Mouse (Mus musculus): ENCODE data around the gene Zcchc13. TPM values are rescaled to one million over a fixed set of nuclear protein-coding genes. Genes with fewer than 3 reads are reported as not detected.

The Zcchc13 gene
- polyA plus RNA-seq (2017; shearing (Covaris generic)) = not detected

DNA sequence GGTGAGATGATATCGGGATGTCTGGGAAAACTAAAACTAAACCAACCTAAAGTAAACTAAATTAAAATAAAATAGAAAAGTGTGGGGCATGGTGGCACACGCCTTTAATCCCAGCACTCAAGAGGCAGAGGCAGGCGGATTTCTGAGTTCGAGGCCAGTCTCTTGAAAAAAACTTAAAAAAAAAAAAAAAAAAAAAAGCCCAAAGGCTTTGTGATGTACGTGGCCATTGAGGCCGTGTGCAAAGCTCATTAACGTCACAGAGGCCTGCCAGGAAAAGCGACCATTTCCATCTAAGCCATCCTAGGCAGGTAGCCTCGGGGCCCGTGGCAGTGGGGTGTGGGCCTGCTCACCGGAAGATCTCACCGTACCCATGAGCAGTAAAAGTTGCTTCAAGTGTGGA lies at the start of gene Zcchc13:
TSS of gene Zcchc13 (plus strand) at position 284 of the 400 bp plus-strand sequence.
- ATAC-seq = no peak

DNA sequence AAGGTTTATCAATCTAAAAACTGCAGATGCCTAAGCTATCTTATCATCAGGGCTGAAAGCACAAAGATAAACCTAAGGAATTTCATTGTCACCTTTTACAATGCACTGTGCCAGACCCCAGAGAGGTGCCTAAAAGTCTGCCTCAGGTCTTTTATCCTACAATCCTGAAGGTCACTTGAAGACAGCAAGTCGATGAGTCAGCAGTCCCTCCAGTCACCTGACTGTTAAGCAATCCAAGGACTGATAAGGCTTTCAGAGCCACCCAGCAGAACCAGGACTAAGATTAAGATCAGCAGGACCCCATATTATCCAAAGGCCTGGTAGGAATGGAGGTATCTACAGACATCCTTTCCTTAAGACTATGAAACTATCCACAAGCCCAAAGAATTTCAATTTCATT lies 46.1 kb upstream of the Zcchc13 start:
- ATAC-seq = no peak

DNA sequence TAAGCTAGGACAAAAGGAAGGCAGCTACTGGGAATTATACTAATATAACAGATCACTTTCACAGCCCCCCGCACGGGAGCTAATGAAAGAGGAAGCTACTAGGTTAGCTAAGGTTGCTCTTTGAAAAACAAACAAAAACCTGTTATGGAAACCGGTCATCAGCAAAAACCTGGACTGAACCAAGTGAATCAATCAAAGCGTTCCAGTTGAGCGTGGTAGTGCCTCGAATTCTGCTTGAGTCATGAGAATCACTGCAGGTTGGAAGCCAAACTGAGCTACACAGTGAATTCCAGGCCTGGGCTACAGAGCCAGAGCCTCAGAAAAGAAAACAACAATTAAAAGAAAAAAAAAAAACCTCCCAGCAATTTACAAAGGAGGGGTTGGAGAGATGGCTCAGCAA lies 38.3 kb upstream of the Zcchc13 start:
- no peak for ATAC-seq

DNA sequence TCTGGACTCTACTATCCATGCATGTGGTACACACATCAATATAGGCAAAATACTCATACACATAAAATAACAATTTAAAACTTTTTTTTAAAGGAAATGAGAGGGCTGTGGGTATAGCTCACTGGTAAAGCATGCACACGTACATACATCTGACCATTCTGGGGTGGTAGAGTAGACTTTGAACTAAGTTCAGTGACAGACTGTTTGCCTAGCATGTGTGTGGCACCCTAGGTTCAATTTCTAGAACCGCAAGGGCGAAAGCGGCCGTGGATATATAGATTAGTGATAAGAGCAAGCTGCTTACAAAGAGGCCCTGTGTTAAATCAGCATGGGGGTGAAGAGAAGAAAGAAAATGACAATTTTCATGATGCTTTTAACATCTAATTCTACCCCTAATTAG lies 27.8 kb upstream of the Zcchc13 start:
- no peak for ATAC-seq

DNA sequence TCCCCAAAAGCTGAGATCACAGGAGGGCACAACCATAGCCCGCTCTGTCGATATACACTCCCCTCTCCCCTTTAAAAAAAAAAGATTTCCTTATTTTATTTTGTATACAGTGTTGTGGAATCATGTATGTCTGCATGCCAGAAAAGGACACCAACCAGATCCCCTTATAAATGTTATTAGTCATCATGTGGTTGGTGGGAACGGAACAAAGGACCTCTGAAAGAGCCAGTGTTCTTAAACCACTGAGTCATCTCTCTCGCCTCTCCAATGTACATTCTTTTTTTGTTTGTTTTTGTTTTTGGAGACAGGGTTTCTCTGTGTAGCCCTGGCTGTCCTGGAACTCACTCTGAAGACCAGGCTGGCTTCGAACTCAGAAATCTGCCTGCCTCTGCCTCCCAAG lies 26.2 kb upstream of the Zcchc13 start:
- no peak for ATAC-seq

DNA sequence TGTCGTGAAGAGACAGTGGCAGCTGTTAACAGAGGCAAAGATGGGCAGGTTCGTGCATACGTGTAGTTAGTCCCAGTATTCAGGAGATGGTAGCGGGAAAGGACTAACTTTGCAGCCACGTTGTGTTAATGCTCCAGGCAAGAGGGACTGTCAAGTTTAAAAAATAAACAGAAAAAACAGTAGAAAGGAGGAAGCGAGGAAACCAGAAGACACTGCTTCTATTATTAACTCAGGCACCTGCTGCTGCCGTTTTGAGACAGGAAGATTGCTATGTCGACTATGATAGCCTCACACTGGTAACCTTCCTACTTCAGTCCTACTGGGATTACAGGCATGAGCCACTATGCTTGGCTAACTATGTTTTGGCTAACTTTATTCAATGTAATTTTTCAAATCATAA lies 24.9 kb upstream of the Zcchc13 start:
- ATAC-seq = no peak

DNA sequence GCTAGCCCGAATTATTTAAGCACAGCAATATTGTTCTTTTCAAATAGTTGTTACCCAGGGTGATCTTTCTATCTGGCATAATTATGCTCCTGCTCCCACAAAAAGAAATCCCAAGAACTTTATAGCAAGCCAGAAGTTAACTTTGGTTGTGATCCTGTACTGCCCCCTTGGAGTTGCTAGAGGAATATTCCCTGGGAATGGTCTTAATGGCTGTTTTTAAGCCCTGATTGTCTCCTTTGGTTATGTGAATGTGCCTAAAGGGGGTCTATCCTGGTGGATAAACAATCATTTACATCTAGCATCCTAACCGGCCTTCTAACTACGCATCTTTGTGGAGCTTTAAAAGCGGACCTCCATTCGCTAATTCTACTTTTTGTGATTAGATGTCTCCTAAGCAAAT lies 20.0 kb upstream of the Zcchc13 start:
- no peak for ATAC-seq

DNA sequence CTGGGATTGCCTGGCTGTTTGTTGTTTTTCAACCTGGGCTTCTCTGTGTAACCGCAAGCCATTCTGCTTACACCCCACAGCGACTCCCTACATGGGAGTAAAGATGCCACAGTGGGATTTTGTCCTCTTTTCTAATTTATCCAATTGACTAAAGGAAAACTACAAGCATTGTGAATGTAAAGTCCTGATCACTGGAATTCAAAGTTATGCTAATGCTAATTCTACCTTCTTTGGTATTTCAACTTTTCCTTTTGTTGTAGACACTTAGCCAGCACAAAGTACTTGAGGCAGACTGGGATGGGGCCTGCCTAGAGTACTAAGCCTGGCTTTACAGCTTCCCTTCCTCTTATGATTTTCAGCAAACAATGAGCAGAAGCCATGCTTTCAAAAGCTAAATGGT lies 18.9 kb upstream of the Zcchc13 start:
- no peak for ATAC-seq

DNA sequence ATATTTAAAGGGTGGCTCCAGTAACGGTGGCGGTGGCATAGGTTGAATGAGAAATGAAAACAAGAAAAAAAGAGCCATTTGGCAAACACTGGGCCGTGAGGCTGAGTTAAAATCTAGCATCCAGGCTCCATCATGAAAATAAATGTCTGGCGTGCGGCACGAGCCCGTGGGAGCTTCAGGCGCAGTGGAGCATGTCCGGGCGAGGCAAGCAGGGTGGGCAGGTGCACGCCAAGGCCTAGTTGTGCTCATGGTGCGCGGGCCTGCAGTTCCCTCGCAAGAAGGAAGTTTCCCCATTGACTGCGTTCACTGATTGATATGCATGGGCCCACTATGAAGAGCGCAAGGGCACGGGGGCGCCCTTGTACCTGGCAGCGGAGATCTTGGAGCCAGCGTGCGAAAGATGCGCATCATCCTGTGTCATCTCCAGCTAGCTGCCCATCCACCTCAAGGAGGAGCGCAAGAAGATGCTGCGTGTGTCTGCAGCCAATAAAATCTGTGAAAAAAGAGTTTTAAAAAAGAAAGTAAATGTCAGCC lies 15.6 kb upstream of the Zcchc13 start:
- no peak for ATAC-seq

DNA sequence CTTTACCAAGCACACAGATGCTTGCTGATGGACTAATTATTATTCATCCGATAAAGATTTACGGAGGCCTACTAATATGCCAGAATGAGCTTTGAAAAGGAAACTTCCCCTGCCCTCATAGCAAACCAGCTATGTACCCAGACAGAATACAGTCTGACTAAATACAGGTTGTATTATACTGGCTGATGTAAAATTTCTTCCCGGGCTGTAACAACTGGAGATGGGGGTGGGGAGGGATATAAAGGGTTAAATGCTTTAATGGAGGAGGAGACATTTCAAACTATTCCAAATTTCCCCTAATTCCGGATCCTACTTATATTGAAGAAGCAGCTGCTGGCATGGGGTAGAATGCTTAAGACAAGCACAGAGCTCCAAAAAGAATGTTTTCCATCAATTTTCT lies 14.9 kb upstream of the Zcchc13 start:
- no peak for ATAC-seq

DNA sequence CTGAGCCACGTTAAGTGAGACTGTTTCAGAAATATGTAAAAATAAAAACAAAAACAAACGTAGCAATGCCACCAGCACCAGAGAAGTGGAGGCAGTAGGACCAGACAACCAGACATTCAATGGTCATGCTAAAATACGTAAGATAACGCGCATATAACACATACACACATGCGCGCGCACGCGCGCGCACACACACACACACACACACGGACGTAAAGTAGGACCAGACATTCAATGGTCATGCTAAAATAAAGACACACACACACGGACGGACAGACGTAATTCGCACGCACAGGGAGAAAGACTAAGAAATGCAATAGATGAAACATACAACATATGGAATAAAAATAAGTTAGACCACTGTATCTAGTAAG lies 14.2 kb upstream of the Zcchc13 start:
- ATAC-seq = no peak

DNA sequence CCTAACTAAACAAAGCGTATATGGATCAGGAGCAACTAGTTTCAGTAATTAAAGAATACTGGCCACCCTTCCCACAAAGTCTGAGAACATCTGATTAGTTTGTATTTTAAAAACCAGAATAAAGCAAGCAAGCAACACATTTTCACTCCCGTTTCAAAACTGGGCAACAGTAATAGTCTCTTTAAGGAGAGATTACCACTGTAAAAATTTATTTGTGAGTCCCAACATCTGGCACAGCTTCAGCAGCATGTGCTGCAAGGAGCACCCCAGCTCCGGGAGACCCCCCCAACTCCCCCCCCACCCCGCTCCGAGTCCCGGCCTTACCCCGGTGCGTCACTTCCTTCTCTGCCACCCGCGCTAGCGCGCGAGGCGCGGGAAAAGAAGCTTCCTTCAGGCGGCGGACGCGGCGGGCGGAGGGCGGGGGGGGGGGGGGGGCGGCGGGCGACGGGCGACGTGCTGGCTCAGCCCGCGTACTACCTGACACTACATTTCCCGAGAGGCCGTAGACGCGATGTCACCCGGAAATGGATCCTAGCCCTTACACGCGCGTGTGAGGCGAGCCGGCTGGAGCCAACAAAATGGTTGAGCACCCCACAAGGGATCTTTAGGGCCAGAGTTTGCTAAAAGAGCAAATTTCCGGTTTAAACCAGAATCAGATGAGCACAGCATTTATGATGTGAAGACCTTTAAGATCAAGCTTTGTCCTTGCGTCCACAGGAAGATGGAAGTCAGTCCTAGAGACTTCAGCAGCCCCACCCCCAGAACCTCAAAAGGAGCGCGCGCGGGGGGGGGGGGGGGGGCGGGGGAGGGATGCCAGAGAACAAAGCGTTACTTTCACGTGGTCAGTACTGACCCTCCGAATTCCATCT lies 13.6 kb upstream of the Zcchc13 start:
- peak; percentile 93 for ATAC-seq

DNA sequence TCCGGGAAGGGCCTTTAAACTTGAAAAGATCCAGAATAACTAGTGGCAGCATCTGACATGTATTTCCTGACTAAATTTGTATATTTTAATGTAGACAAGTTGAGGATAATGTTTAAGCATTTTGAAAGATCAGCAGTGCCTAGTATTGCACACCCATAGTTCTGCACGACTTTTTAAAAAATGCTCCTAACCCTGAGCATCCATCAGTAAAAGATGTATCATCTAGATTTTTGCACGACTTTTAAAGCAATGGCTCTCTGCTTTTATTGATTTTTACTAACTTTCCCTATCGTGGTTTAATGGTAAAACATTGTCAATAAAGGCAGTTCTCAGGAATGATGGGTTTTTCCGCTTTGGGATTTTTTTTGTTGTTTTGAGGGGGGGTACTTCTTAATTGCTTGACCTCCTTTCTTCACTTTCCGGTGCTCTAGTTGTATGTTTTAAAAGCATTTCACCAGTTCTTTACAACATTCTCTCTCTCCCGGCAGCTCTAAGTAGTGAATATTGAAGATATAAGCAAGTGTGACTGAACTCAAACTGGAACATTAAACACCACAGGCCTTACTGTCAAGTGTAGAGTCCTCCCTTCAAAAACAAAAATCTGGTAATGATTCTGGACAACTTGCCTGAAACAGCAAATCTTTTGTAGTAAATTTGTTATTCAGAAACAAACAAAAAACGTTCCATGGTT lies 12.8 kb upstream of the Zcchc13 start:
- ATAC-seq = no peak

DNA sequence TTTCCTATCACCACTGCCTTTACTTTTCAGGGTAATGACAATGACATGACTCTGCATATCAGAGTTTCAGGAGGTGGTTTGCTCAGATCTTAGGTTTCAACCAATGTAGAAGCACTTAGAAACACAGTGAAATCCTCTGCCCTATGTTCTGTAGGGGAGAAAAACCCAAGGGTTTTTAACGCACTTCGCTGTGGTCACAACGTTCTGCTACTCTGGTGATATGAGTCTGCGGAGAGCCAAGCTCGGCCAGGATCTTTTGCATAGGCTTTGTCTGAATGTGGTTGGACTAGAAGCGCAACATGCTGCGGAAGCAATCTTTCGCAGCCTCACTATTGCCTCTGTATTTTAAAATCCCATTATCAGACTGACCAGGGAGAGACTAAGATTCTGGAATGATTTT lies 8.6 kb upstream of the Zcchc13 start:
- peak; percentile 13 for ATAC-seq

DNA sequence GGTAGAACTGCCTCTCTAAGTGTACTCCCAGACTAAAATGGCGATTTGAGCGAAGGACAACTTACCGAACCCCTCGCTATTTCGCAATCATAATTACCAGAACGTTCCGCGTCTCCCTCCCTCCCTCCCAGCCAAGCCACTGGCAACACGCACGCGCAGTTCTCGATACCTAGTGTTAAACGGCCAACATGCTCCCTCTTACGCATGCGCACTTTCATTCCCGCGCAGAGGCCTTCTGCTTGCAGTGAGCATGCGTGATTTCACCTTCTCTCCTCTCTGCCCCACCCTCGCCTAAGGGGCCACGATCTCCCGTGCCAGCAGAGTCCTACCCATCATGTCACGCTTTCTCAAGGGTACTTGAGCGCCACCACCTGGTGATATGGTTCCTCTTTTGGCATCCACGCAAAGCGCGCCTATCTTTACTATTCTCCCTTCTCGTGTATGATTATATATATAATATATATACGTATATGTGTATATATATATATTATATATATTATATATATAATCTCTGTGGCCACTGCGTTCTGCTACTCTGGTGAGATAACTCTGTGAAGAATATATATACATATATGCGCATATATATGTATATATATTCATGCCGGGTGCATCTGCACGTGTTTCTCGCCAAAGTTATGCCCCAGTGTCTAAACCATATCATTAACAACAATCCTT lies 8.0 kb upstream of the Zcchc13 start:
- ATAC-seq = peak; percentile 85

DNA sequence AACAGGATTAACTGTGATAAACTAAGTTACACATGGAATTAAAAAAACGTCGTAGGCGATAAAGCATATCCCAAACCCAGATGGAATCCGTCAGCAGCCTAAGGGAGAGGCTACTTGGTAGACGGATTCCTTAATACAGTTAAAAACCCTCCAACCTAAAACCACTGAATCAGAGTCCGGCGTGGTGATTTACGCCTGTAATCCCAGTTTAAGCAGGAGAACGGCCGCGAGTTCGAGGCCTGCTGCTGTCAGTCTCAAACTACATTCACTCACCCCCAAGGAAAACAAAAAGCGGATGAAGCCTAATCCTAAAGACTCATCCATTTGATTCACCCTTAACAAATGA lies 7.5 kb upstream of the Zcchc13 start:
- ATAC-seq = no peak

DNA sequence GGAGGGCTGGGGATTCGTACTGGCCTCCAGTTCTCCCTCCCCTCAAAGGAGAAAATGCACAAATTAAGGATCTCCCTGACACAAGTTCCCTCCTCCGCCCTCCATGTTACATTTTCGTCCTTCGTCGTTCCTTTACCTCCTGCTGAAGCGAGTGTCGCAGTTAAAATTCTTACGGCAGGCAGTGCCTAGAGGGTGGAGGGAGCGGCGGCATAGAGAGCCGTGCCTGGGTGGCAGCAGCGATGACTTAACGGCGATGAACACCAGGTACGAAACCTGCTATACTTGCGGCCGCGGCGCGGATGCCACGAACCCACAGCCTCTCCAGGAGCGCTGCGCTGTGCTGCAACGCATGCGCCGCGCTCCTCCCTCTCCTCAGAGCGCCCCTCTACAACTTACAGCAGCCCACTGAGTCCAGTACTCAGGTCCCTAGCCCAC lies 7.0 kb upstream of the Zcchc13 start:
- peak; percentile 34 for ATAC-seq

DNA sequence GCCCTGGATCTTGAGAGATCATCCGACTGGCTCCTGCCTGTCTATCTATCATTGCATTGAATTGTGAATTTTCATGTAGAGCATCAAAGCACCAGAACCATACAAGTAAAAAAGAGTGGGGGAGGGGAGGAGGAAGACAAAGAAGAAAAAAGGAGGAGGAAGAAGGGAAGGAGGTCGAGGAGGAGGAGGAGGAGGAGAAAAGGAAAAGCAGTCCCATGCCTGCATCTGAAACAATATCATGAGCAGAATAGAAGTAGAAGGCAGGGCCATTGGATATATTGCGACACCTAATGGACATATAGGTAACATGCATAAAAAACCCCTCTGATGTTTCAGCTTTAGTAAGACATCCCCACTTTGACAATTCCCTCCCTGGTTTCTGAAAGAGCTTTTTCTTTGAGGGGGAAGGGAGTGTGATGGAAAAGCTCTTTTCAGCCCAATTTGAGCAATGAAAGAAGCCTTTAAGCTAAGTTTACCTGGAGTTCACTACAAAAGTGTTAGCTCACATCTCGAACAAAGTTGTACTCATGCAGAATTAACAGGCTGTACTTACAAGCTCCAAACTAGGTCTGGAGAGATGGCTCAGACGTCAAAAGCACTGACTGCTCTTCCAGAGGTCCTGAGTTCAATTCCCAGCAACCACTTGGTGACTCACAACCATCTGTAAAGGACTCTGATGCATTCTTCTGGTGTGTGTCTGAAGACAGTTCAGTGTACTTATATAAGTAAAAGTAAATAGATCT lies 5.8 kb upstream of the Zcchc13 start:
- ATAC-seq = peak; percentile 23

DNA sequence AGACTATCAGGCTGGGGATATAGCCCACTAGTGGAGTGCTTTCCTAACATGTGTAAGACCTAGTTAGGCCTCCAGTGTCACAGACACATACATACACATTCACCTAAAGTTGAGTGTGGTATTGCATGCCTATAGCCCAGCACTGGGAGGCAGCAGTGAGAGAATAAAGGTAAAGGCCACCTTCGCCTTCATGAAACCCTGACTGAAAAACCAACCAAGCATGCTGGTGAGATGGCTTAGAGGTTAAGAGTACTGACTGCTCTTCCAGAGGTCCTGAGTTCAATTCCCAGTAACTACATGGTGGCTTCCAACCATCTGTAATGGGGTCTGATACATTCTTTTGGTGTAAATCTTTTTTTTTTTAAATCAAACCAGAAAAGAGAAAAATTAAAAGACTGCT lies 1.5 kb upstream of the Zcchc13 start:
- no peak for ATAC-seq

DNA sequence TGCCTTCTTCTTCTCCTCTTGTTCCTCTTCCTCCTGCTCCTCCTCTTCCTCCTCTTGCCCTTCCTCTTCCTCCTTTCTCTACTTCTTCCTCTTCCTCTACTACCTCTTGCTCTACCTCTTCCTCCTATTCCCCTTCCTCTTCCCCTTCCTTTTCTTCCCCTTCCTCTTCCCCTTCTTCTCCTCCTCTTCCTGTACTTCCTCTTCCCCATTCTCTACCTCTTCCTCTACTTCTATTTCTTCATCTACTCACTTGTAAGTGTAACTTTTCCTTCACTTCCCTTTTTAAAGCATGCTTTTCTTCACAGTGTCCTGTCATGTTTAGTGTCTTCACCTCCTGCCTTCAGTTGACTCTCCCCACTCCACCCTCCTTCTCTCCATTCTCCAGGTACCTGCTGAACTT lies 3.5 kb downstream of the Zcchc13 start:
- no peak for ATAC-seq

DNA sequence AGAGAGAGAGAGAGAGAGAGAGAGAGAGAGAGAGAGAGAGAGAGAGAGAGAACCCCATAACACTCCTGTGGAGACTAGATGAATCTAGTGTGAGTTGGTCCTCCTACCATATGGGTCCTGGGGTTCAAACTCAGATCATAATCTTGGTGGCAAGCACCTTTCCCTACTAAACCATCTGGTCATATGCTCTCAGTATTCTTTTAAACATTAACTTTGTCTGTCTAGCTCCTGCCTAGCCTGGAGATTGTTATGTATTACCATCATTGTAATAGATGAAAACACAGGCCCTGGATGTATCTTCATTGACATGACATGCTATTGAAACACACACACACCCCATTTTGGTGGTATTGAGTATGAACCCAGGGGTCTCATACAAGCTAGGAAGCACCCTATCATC lies 5.6 kb downstream of the Zcchc13 start:
- no peak for ATAC-seq

DNA sequence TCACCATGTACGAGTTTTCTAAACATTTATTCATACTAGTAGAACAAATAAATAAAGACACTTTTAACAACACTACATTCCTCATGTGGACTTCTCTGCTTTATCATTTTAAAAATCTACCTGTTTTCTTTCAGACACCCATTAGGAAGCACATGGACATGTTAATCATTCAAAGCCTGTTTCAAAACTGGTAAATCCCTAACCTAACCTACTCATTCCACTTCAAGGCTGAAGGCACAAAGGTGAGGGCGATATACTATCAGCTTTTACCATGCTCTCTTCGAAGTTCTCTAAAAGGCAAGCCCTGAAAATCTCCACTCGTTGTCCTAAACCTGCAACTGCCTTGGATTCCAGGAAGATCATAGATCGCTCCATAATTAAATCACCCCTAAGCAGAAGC lies 8.2 kb downstream of the Zcchc13 start:
- ATAC-seq = no peak

DNA sequence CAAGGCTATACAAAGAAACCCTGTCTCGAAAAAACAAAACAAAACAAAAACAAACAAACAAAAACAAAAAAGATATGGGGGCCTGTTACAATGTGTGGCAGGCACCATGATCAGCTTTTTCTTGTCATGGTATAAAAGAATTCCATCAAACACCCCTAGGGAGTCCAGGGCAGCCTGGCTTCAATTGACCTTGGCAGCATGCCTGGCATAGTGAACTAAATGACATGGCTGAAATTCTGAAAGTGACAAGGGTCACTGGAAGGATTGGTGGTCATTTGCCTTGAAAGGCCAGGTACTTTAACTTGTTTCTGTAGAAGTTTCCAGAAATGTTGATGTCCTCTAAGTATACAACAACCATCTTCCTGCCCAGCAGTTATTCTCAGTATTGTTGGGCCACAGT lies 13.9 kb downstream of the Zcchc13 start:
- ATAC-seq = no peak

Data from CD4-positive, CD25-positive, alpha-beta regulatory T cell, adult 4 months (primary cell).